Mouse (Mus musculus) testis, adult 2 months (tissue): Measurements from ENCODE around the gene Sord. TPM values are rescaled to one million over a fixed set of nuclear protein-coding genes. Genes with fewer than 3 reads are reported as not detected.

Experiments
- H3K27ac ChIP-seq: fragments of 200-500 bp; 2 replicates; pipeline ENCODE4 v1.5.1; 2012; ENCODE audit warnings: low read depth, low read length; ENCODE audit not compliant: control insufficient read depth, insufficient read depth
- H3K27me3 ChIP-seq: fragments of 200-500 bp; 2 replicates; pipeline ENCODE4 v1.6.1; 2012; ENCODE audit warnings: mild to moderate bottlenecking, low read length, moderate library complexity; ENCODE audit not compliant: control insufficient read depth, insufficient read depth
- H3K36me3 ChIP-seq: fragments of 200-500 bp; 2 replicates; pipeline ENCODE4 v1.6.1; 2012; ENCODE audit warnings: mild to moderate bottlenecking, low read length; ENCODE audit not compliant: control insufficient read depth, insufficient read depth
- H3K4me1 ChIP-seq: fragments of 200-500 bp; 2 replicates; pipeline ENCODE4 v1.6.1; 2012; ENCODE audit warnings: low read length; ENCODE audit not compliant: control insufficient read depth, insufficient read depth
- H3K4me3 ChIP-seq: fragments of 200-500 bp; 2 replicates; pipeline ENCODE4 v1.5.1; 2012; ENCODE audit warnings: low read depth, mild to moderate bottlenecking, low read length, moderate library complexity, mixed read lengths; ENCODE audit not compliant: control insufficient read depth
- CTCF ChIP-seq: fragments of 200-500 bp; IDR thresholded peaks from 2 replicates; pipeline ENCODE4 v1.5.1; 2012; ENCODE audit warnings: low read depth, mild to moderate bottlenecking, inconsistent platforms, low read length, moderate library complexity; ENCODE audit not compliant: control insufficient read depth, insufficient read depth, insufficient replicate concordance
- POLR2A ChIP-seq: fragments of 200-500 bp; IDR thresholded peaks from 2 replicates; pipeline ENCODE4 v1.6.1; 2012; ENCODE audit warnings: low read depth, mild to moderate bottlenecking, inconsistent platforms, low read length, moderate library complexity; ENCODE audit not compliant: control insufficient read depth
- polyA plus RNA-seq: library from polyadenylated mRNA; depleted of rRNA; stranded (reverse); fragments of >200 nt; gene quantifications from 2 replicates; pipeline ENCODE4 v1.2.3, GENCODE M21; 2012

Gene Sord
- polyA plus RNA-seq, 1 experiment = 863 TPM

DNA sequence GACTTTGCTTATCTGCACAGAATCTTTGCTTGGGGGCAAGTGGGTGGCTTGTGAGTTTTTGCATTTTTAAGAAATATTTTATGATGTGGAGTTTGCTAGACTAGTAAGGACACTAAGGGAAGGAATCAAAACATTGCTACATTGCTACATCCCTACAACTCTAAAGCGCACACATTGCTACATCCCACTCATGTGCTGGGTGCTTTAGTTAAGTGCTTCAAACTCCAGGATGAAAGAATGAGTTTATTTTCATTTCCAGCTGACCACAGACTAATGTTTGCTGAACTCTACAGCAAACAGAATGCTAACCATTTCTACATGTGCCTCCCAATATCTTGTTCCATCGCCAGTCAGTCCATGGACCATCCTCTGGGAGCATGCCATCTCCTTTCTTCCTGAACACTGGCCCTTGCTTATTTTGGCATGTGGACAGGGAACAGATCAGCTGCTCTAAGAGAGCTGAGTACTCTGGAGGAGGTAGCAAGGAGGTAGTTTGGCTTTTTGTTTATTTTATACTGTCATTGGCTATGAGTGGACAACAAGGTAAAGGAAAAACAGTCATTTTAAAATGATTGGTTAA lies 3.4 kb downstream of the Sord start:
- TF ChIP-seq CTCF (no peak), POLR2A (no peak)
- Histone ChIP-seq H3K36me3 (peaks cover 1% of the 10 kb centered on the region; the same call in 1 of the 2 replicates), H3K4me1 (peaks cover 14% of the 10 kb centered on the region), H3K4me3 (no peak overlapping the region), H3K27ac (no peak overlapping the region), H3K27me3 (no peaks in the 10 kb centered on the region)

DNA sequence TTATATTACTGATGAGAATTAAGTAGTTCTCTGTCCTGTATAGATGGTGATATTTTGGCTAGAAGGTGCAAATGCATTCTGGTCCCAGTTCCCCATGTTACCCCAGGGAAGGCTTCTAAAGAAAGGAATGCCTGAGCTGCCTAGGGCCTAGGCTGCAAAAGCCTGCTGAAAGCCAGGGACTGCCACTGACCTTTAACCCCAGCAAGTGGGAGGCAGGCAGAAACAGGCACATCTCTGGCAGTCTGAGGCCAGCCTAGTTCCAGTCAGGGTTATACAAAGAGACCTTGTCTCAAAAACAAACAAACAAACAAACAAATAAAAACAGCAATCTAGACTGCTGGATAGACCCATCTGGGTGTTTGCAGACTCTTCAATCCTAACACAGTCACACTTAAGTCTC lies 6.2 kb downstream of the Sord start:
- H3K36me3 ChIP-seq = no peaks in the 10 kb centered on the region; the same call in 1 of the 2 replicates
- TF ChIP-seq POLR2A (no peak), CTCF (no peak)
- no peaks in the 10 kb centered on the region for H3K27me3 ChIP-seq
- peaks cover 2% of the 10 kb centered on the region; the same call in 1 of the 2 replicates for H3K4me1 ChIP-seq
- H3K27ac ChIP-seq = no peak overlapping the region
- H3K4me3 ChIP-seq = no peak overlapping the region

DNA sequence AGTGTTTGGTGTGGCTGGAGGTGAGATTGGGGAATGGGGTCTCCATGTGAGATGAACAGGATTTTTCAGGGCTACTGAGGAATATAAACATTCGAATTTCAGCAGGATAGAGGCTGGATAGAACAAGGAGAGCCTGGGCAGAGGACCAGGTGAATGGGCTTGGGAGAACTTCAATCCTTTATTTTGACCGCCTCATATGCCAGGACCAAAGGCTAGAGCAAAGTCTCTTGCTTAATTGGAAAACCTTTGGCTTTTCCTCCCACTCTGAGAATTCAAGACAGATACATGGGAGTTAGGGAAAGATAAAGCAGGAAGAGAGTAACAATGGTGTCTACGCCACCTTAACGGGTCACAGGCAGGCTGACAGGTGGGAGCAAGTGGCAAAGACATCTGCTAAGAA lies 6.7 kb downstream of the Sord start:
- Histone ChIP-seq H3K27ac (no peak overlapping the region), H3K27me3 (no peaks in the 10 kb centered on the region), H3K4me1 (no peaks in the 10 kb centered on the region), H3K4me3 (no peak overlapping the region), H3K36me3 (no peaks in the 10 kb centered on the region; the same call in 1 of the 2 replicates)
- TF ChIP-seq POLR2A (no peak), CTCF (no peak)

DNA sequence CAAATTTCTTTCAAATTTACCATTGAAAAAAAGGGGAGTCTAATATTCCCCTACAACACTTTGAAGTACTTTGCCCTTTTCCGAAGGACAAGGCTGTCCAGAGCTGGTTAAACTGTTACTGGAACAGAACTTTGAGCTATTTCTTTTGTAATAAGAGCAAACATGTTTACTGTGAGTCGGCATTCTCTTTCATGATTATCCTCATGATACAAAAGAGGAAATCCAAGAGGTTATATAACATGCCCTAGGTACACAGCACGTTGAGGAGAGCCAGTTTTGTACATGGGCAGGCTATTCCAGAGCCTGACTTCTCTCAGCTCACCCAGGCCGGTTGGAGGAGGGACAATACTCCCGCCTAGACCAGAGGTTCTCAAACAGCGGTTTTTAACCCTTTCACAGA lies 7.4 kb downstream of the Sord start:
- Histone ChIP-seq H3K27me3 (no peaks in the 10 kb centered on the region), H3K4me3 (no peak overlapping the region), H3K27ac (no peak overlapping the region), H3K36me3 (no peaks in the 10 kb centered on the region; the same call in 1 of the 2 replicates), H3K4me1 (no peaks in the 10 kb centered on the region)
- TF ChIP-seq POLR2A (no peak), CTCF (no peak)

DNA sequence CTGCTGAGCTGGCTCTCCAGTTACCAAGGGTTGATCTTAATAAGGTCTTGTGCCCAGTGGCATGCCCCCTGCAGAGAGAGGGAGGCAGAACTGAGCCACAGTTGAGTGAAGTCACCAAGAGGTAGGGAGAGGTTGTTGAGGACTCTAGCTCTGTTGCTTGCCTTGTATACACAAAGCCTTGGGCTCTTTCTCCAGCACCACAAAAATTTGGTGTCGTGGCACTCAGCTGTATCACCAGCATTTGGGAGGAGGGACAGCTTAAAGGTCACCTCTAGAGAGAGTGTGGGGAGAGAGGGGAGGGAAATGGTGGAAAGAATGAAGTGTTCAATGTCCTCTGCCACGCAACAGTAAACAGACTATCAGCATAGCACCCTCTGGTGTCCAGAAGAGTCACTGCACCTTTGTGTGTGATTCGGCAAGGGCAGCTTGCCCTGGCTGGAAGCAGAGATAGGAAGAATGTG lies 9.2 kb downstream of the Sord start:
- no peaks in the 10 kb centered on the region for H3K4me1 ChIP-seq
- TF ChIP-seq CTCF = peak; percentile 79; the same call in 1 of the 2 replicates
- TF ChIP-seq POLR2A = no peak
- no peak overlapping the region for H3K27ac ChIP-seq
- no peak overlapping the region for H3K4me3 ChIP-seq
- no peaks in the 10 kb centered on the region for H3K27me3 ChIP-seq
- peaks cover 2% of the 10 kb centered on the region for H3K36me3 ChIP-seq

DNA sequence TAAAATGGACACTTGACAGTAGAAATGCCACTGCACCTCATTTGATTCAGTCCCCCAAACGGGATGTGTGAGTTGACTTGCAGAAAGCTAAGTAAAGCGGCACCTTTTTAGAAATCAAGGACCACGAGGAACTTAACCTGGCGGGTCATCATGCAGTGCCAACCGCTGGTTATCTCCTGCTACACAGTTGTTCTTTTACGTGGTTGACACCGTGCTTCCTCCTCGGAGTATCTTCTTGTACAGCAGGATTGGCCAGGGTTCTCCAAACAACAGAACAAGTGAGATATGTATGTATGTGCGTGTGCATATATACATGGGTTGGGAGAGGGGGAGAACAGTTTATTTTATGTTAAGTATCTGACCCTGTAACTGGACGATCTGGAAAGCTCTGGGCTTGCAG lies 13.2 kb downstream of the Sord start:
- TF ChIP-seq CTCF = no peak
- TF ChIP-seq POLR2A = no peak
- Histone ChIP-seq H3K4me3 (no peak overlapping the region), H3K36me3 (peaks cover 5% of the 10 kb centered on the region), H3K27me3 (no peaks in the 10 kb centered on the region), H3K4me1 (no peaks in the 10 kb centered on the region), H3K27ac (no peak overlapping the region)

DNA sequence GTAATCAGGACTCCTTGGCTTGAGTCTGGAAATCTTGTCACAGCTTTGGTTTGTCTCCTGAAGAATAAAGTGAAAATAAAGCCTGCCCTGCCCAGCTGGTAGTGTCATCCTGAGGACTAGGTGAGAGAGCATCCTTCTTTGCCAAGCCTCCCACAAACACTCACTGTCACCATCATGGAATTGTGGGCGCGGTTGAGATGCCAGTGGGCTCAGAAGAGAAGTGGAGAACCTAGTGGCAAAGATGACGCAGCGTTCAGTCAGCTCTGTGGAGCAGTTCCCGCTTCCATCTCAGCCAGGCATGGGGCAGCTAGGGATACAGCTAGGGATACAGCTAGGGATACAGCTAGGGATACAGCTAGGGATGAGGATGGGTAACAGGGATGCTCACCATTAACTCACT lies 21.4 kb downstream of the Sord start:
- Histone ChIP-seq H3K36me3 (peaks cover 3% of the 10 kb centered on the region; the same call in 1 of the 2 replicates), H3K27ac (no peak overlapping the region), H3K4me3 (no peak overlapping the region), H3K4me1 (no peaks in the 10 kb centered on the region), H3K27me3 (no peaks in the 10 kb centered on the region)
- TF ChIP-seq POLR2A = no peak
- no peak for TF ChIP-seq CTCF

DNA sequence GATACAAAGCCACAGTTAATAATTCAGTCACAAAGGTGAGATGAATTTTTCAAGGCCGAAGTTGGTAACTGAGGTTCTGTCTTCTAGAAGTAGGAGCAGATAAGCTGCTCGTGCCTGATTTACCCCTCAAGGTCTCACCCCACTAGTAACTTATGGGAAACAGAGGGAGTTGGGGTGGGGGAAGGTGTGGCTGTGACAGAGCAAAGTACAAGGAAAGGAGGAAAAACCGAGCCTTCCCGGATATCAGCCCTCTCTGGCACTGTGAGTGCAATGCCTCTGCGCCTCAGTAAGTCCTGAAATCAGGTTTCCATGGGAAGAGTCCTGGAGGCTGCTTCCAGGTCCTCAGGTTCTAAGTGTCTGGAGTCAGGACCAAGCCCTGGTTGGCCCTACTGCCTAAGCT lies 26.2 kb downstream of the Sord start:
- TF ChIP-seq CTCF = no peak
- no peak for TF ChIP-seq POLR2A
- Histone ChIP-seq H3K36me3 (peaks cover 3% of the 10 kb centered on the region; the same call in 1 of the 2 replicates), H3K27ac (no peak overlapping the region), H3K4me1 (no peaks in the 10 kb centered on the region), H3K27me3 (no peaks in the 10 kb centered on the region), H3K4me3 (no peak overlapping the region)
